Mouse (Mus musculus) lung, postnatal 0 days (tissue): ENCODE measurements around the gene Cacng3. TPM values are rescaled to one million over a fixed set of nuclear protein-coding genes. Genes with fewer than 3 reads are reported as not detected.

Experiments
- ATAC-seq: fragments of 200-750 bp; cut with Nextera tagmentation; 2 replicates; pipeline ENCODE4 v1.8.0; 2017; ENCODE audit warnings: moderate library complexity
- DNase-seq: peaks from one replicate; pipeline ENCODE4 v3.0.0-alpha.2; 2016; ENCODE audit warnings: low spot score
- H3K27ac ChIP-seq: fragments of 300-500 bp; sonication (generic); 2 replicates; pipeline ENCODE4 v1.5.1; 2014; ENCODE audit warnings: antibody characterized with exemption, mild to moderate bottlenecking, low read length, mixed read lengths
- H3K27me3 ChIP-seq: fragments of 300-500 bp; sonication (generic); replicated peaks from 2 replicates; pipeline ENCODE4 v1.6.1; 2014; ENCODE audit warnings: low read length, mixed read lengths; ENCODE audit not compliant: insufficient read depth
- H3K36me3 ChIP-seq: fragments of 300-500 bp; sonication (generic); 2 replicates; pipeline ENCODE4 v1.6.1; 2014; ENCODE audit warnings: low read length, mixed read lengths; ENCODE audit not compliant: insufficient read depth
- H3K4me1 ChIP-seq: fragments of 300-500 bp; sonication (generic); 2 replicates; pipeline ENCODE4 v1.6.1; 2014; ENCODE audit warnings: antibody characterized with exemption, low read depth, low read length, mixed read lengths; ENCODE audit not compliant: insufficient read depth
- H3K4me2 ChIP-seq: fragments of 300-500 bp; sonication (generic); replicated peaks from 2 replicates; pipeline ENCODE4 v1.6.1; 2014; ENCODE audit warnings: low read depth, mild to moderate bottlenecking, low read length, moderate library complexity, mixed read lengths
- H3K4me3 ChIP-seq: fragments of 300-500 bp; sonication (generic); 2 replicates; pipeline ENCODE4 v1.5.1; 2014; ENCODE audit warnings: low read depth, low read length
- H3K9ac ChIP-seq: fragments of 300-500 bp; sonication (generic); replicated peaks from 2 replicates; pipeline ENCODE4 v1.6.1; 2014; ENCODE audit warnings: low read depth, mild to moderate bottlenecking
- H3K9me3 ChIP-seq: fragments of 300-500 bp; sonication (generic); 2 replicates; pipeline ENCODE4 v1.6.1; 2016; ENCODE audit warnings: low read length, mixed read lengths
- CTCF ChIP-seq: IDR thresholded peaks from 2 replicates; pipeline ENCODE4 v1.5.1; 2016; ENCODE audit warnings: antibody characterized with exemption, mild to moderate bottlenecking
- EP300 ChIP-seq: IDR thresholded peaks from 2 replicates; pipeline ENCODE4 v1.6.1; 2016; ENCODE audit warnings: antibody characterized with exemption, mild to moderate bottlenecking, control low read depth
- WGBS: fragments of 180-500 bp; shearing (Covaris S2); extraction: QIAGEN DNeasy Blood & Tissue Kit; methylation state at CpG from one replicate; pipeline ENCODE4 v1.1.7; 2014; 5-methylcytosine and 5-hydroxymethylcytosine counted together
- polyA plus RNA-seq: library from polyadenylated mRNA; unstranded; fragments of >200 nt; fragmentation: Nextera tagmentation; extraction: Ambion mirVana; gene quantifications from 2 replicates; pipeline ENCODE4 v1.2.1, GENCODE M21; 2015

Cacng3 gene
- polyA plus RNA-seq = not detected in 2 replicates

DNA sequence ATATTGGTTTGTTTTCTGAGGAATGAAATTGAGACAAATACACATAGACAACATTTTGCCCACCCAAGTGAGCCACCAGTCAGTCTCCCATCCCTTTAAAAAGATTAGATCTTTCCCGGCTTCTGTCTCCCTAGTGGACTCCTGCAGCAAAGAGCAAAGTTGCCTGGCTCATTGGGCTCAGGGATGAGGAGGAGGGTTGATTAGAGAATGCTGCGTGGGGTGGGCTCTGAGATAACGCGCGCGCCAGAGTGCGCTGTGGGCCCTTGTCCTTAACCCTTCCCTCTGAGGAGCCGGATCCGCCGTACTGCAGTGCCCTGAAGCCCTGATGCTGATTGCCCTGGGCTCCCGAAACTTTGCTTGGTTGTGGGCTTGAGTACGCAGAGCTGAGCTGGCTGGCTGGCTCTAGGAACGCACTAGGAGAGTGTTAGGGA lies at the start of gene Cacng3:
Gene Cacng3 (plus strand): TSS at position 51 of the 431 bp plus-strand sequence.
- DNase-seq (no peak), ATAC-seq (no peak)
- H3K27ac ChIP-seq = no peak within 1 kb of the TSS
- WGBS = 17% methylated on average over 13 of the region's 13 CpGs
- no peak within 1 kb of the TSS for H3K9ac ChIP-seq
- no peak within 1 kb of the TSS for H3K4me3 ChIP-seq
- TF ChIP-seq CTCF = no peak
- no peaks in the 10 kb centered on the region for H3K9me3 ChIP-seq
- H3K36me3 ChIP-seq = no peaks in the 10 kb centered on the region
- H3K4me2 ChIP-seq = no peak within 1 kb of the TSS
- 0 out of 2 replicates have a peak, but pooled peaks cover 7% of the 10 kb centered on the region for H3K27me3 ChIP-seq
- no peaks in the 10 kb centered on the region for H3K4me1 ChIP-seq

DNA sequence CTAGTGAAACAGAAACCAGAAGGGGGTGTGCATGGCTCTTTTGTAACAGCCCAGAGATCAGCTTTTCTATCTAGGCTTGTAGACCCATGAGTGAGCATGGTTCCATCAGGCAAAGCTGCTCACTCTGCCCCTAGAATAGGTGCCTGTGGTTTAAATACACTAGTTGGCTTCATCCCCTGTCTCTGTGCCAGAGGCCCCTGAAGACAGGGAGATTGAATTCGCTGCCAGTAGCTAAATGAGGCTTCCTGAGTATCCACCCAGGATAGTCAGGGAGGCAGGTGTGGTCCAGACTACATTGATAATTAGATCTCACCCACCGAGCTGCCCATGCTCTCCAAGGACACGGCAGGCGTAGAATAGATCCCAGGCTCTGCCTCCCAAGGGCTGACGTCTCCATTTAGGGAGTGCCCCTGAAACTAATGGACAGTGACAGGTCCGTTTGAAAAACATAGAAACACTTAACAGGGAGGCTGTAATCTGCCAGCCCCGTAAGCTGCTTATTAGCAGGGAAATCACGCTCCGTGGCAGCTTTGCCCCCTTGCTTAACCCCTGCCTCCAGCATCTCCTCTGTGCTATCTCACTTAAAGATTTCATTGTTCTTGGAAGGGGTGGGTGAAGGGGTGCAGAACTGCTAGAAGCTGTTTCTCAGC lies 48.0 kb upstream of the Cacng3 start:
- no peak for DNase-seq
- TF ChIP-seq CTCF (no peak), EP300 (no peak)
- Histone ChIP-seq H3K27me3 (no peaks in the 10 kb centered on the region), H3K36me3 (no peaks in the 10 kb centered on the region), H3K4me2 (no peak overlapping the region), H3K9me3 (no peaks in the 10 kb centered on the region), H3K27ac (no peak overlapping the region), H3K9ac (no peak overlapping the region), H3K4me3 (no peak overlapping the region), H3K4me1 (no peaks in the 10 kb centered on the region)
- WGBS = 64% methylated on average over 9 of the region's 9 CpGs
- no peak for ATAC-seq

DNA sequence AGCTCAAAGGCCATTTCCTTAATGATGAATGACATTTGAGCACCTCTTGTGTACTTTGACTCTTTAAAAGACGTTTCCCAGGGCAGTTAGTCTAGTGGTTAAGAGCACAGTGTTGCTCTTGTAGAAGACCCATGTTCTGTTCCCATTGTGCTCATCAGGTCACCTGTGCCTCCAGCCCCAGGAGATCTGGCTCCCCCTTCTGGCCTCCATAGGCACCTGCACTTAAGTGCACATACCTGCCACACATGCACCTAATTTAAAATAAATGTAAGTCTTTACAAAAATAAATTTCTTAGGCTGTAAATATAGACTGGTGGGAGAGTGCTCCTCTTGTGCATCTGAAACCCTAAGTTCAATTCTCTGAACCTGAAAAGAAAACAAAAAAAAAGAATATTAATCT lies 46.5 kb upstream of the Cacng3 start:
- Histone ChIP-seq H3K27me3 (no peaks in the 10 kb centered on the region), H3K9me3 (no peaks in the 10 kb centered on the region), H3K4me3 (no peak overlapping the region), H3K27ac (no peak overlapping the region), H3K4me1 (no peaks in the 10 kb centered on the region), H3K36me3 (no peaks in the 10 kb centered on the region), H3K9ac (no peak overlapping the region), H3K4me2 (no peak overlapping the region)
- TF ChIP-seq CTCF (no peak), EP300 (no peak)
- ATAC-seq (no peak), DNase-seq (no peak)
- 42% methylated on average over 1 of the region's 1 CpGs for WGBS

DNA sequence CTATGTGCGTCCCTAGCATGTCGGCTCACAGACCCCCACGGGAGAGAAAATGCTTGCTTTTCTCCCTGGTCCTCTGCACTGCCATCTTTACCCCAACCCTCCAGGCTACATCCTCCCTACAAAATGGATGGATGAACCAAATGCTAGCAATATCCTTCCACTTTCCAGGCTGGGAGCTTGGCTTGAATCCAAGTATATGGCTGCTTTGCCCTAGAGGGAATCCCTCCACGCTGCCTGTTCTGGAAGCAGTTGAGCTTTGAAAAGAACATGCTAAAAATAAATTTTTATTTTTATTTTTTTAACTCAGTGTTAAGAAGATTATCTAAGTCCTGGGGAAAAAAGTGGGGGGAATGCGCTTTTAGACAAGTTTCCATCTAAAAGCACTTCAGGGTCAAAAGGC lies 42.2 kb upstream of the Cacng3 start:
- ATAC-seq (no peak), DNase-seq (no peak)
- no peaks in the 10 kb centered on the region for H3K27me3 ChIP-seq
- TF ChIP-seq CTCF = no peak
- no peak for TF ChIP-seq EP300
- no peaks in the 10 kb centered on the region for H3K36me3 ChIP-seq
- no peak overlapping the region for H3K4me2 ChIP-seq
- H3K4me1 ChIP-seq = no peaks in the 10 kb centered on the region
- WGBS = 77% methylated on average over 5 of the region's 5 CpGs
- H3K9ac ChIP-seq = no peak overlapping the region
- H3K9me3 ChIP-seq = no peaks in the 10 kb centered on the region
- no peak overlapping the region for H3K4me3 ChIP-seq
- H3K27ac ChIP-seq = no peak overlapping the region

DNA sequence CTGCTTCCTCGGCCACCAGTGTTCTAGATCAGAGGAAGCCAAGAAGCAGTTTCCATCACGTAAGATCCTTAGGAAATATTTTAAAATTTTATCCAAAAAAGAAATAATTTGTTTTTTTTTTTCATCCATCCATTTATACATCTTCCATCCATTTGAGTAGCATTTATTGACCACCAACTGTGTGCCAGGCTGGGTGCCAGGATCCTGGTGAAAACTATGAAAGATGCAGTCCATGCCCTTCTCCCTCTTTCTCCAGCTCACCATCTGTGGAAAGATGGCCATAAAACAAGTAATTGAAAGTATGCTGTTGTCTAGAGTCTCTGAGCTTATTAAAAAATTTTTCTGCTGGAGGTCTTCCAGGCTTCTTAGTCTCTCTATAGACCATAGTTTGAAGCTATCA lies 39.9 kb upstream of the Cacng3 start:
- no peaks in the 10 kb centered on the region for H3K36me3 ChIP-seq
- H3K9me3 ChIP-seq = no peaks in the 10 kb centered on the region
- no peaks in the 10 kb centered on the region for H3K27me3 ChIP-seq
- WGBS = 83% methylated on average over 2 of the region's 2 CpGs
- no peak overlapping the region for H3K4me2 ChIP-seq
- ATAC-seq (no peak), DNase-seq (no peak)
- no peak overlapping the region for H3K27ac ChIP-seq
- no peak overlapping the region for H3K4me3 ChIP-seq
- TF ChIP-seq CTCF (no peak), EP300 (no peak)
- H3K4me1 ChIP-seq = no peaks in the 10 kb centered on the region
- H3K9ac ChIP-seq = no peak overlapping the region

DNA sequence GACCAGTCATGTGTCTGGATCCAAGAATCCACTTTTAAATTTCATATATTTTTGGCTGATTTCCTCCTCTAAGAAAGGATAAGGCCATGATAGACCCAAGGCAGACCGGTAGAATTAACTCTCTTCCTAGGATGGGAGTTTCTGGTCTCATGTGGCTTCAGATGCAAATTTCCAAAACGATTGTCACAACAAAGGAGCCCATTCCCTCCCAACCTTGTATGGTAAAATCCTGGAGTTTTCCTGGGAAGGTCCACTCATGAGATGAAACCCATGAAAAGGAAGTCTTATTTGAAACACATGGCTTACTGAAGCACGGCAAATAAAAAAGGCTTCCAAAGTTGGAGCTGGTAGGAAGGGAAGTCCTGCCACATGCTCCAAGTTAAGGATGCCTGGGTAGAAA lies 39.1 kb upstream of the Cacng3 start:
- no peak for ATAC-seq
- WGBS = 72% methylated on average over 3 of the region's 3 CpGs

DNA sequence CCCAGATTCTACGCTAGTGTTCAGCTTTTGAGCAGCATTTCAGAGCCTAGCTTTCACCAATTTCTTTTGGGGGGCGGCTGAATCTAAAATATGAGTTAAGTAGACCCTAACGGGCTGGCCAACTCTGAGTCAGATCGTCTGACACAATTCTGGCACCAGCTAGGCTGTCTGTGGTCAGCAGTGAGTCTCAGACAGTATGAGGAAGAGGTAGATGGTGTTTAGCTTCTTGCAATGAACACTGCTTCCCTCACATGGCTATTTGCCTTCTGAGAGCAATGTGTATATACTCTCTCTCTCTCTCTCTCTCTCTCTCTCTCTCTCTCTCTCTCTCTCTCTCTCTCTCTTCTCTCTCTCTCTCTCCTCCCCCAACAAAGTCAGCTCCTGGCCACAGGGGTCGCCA lies 37.3 kb upstream of the Cacng3 start:
- no peaks in the 10 kb centered on the region for H3K27me3 ChIP-seq
- ATAC-seq (no peak), DNase-seq (no peak)
- H3K4me2 ChIP-seq = no peak overlapping the region
- no peaks in the 10 kb centered on the region for H3K4me1 ChIP-seq
- WGBS = 54% methylated on average over 5 of the region's 5 CpGs
- no peak overlapping the region for H3K9ac ChIP-seq
- TF ChIP-seq CTCF (no peak; the same call in 1 of the 2 replicates), EP300 (no peak)
- H3K27ac ChIP-seq = no peak overlapping the region
- H3K9me3 ChIP-seq = no peaks in the 10 kb centered on the region
- no peaks in the 10 kb centered on the region for H3K36me3 ChIP-seq
- H3K4me3 ChIP-seq = no peak overlapping the region

More for the DNA sequence above, 39.1 kb upstream of the Cacng3 start:
- Histone ChIP-seq H3K4me2 (no peak overlapping the region), H3K36me3 (no peaks in the 10 kb centered on the region), H3K4me1 (no peaks in the 10 kb centered on the region), H3K9ac (no peak overlapping the region), H3K27me3 (no peaks in the 10 kb centered on the region), H3K4me3 (no peak overlapping the region), H3K27ac (no peak overlapping the region), H3K9me3 (no peaks in the 10 kb centered on the region)
- no peak for DNase-seq
- TF ChIP-seq CTCF = no peak
- TF ChIP-seq EP300 = no peak
